Mouse (Mus musculus): ENCODE measurements at regions not wholly inside any gene's neighbourhood (a gene's known extent, or its start where the extent isn't known, plus 50 kb on each side); places are given as distances from the start of the nearest gene placed in this dataset.

GRCm38 (mm10) chr8:35955506-35955905, 189.9 kb downstream of the Gm19410 start:
- Histone ChIP-seq H3K36me3 (ENCODE audit: control insufficient read depth, insufficient read depth, low read length) (no peaks in the 10 kb centered on the region), H3K9ac (ENCODE audit: low read length) (no peak overlapping the region), H3K9me3 (ENCODE audit: control insufficient read depth, low read length) (no peaks in the 10 kb centered on the region), H3K4me2 (replicated peaks; ENCODE audit: low read depth) (no peak overlapping the region), H3K4me3 (ENCODE audit: low read depth, low read length) (no peak overlapping the region), H3K27me3 (ENCODE audit: control insufficient read depth, insufficient read depth, low read length) (no peaks in the 10 kb centered on the region), H3K27ac (replicated peaks) (no peak overlapping the region), H3K4me1 (replicated peaks; ENCODE audit: control insufficient read depth, insufficient read depth) (no peaks in the 10 kb centered on the region)
- DNase-seq (ENCODE audit: low spot score) (no peak), ATAC-seq (ENCODE audit: low FRiP score, low TSS enrichment) (no peak)
- WGBS = 83% methylated on average over 2 of the region's 2 CpGs
- TF ChIP-seq CTCF (IDR thresholded peaks at IDR 0.05; ENCODE audit: low read depth) = no peak
- TF ChIP-seq EP300 (optimal IDR thresholded peaks at IDR 0.05) = no peak

DNA sequence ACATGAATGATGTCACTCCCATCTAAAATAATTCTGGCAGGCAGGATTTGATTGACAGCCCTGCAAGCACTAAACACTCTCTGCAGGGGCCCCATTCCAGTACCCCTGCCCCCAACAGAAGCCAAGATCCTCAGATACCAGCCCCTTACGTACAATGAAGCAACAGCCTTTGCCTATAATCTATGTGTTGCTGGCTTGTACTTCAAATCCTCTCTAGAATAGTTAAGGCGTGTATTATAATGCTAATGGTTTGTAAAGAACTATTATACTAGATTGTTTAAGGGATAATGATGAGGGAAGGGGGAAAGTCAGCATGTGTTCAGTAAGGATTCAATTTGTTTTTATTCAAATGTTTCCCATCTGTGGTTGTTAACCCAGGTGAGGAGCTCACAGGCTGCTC, 190.7 kb downstream of the Gm19410 start:
- Histone ChIP-seq H3K27ac (replicated peaks) (no peak overlapping the region), H3K36me3 (ENCODE audit: control insufficient read depth, insufficient read depth, low read length) (no peaks in the 10 kb centered on the region), H3K4me3 (ENCODE audit: low read depth, low read length) (no peak overlapping the region), H3K9ac (ENCODE audit: low read length) (no peak overlapping the region), H3K4me2 (replicated peaks; ENCODE audit: low read depth) (no peak overlapping the region), H3K27me3 (ENCODE audit: control insufficient read depth, insufficient read depth, low read length) (no peaks in the 10 kb centered on the region), H3K4me1 (replicated peaks; ENCODE audit: control insufficient read depth, insufficient read depth) (no peaks in the 10 kb centered on the region), H3K9me3 (ENCODE audit: control insufficient read depth, low read length) (no peaks in the 10 kb centered on the region)
- WGBS = 57% methylated on average over 2 of the region's 2 CpGs
- no peak for ATAC-seq (ENCODE audit: low FRiP score, low TSS enrichment)
- no peak for DNase-seq (ENCODE audit: low spot score)
- no peak for TF ChIP-seq CTCF (IDR thresholded peaks at IDR 0.05; ENCODE audit: low read depth)
- no peak for TF ChIP-seq EP300 (optimal IDR thresholded peaks at IDR 0.05)

- H3K27me3 ChIP-seq (ENCODE audit: control insufficient read depth, insufficient read depth, low read length) = no peaks in the 10 kb centered on the region
- H3K4me1 ChIP-seq (replicated peaks; ENCODE audit: control insufficient read depth, insufficient read depth) = no peaks in the 10 kb centered on the region
- H3K36me3 ChIP-seq (ENCODE audit: control insufficient read depth, insufficient read depth, low read length) = no peaks in the 10 kb centered on the region
- H3K9me3 ChIP-seq (ENCODE audit: control insufficient read depth, low read length) = no peaks in the 10 kb centered on the region
- 57% methylated on average over 4 of the region's 4 CpGs for WGBS
- no peak overlapping the region for H3K9ac ChIP-seq (ENCODE audit: low read length)
- ATAC-seq (ENCODE audit: low FRiP score, low TSS enrichment) = no peak
- no peak overlapping the region for H3K27ac ChIP-seq (replicated peaks)
- H3K4me2 ChIP-seq (replicated peaks; ENCODE audit: low read depth) = no peak overlapping the region
- TF ChIP-seq CTCF (IDR thresholded peaks at IDR 0.05; ENCODE audit: low read depth) = no peak
- TF ChIP-seq EP300 (optimal IDR thresholded peaks at IDR 0.05) = no peak
- no peak overlapping the region for H3K4me3 ChIP-seq (ENCODE audit: low read depth, low read length)
- DNase-seq (ENCODE audit: low spot score) = no peak
Measured at GRCm38 (mm10) chr8:35959201-35959600, 193.6 kb downstream of the Gm19410 start.

GRCm38 (mm10) chr8:35960867-35961614, 195.5 kb downstream of the Gm19410 start:
- no peak for ATAC-seq (ENCODE audit: low FRiP score, low TSS enrichment)
- H3K27me3 ChIP-seq (ENCODE audit: control insufficient read depth, insufficient read depth, low read length) = no peaks in the 10 kb centered on the region
- H3K9me3 ChIP-seq (ENCODE audit: control insufficient read depth, low read length) = no peaks in the 10 kb centered on the region
- no peaks in the 10 kb centered on the region for H3K36me3 ChIP-seq (ENCODE audit: control insufficient read depth, insufficient read depth, low read length)
- no peak for DNase-seq (ENCODE audit: low spot score)
- H3K27ac ChIP-seq (replicated peaks) = no peak overlapping the region
- no peak overlapping the region for H3K9ac ChIP-seq (ENCODE audit: low read length)
- TF ChIP-seq CTCF (IDR thresholded peaks at IDR 0.05; ENCODE audit: low read depth) (no peak), EP300 (optimal IDR thresholded peaks at IDR 0.05) (no peak)
- H3K4me2 ChIP-seq (replicated peaks; ENCODE audit: low read depth) = no peak overlapping the region
- WGBS = 66% methylated on average over 9 of the region's 9 CpGs
- H3K4me1 ChIP-seq (replicated peaks; ENCODE audit: control insufficient read depth, insufficient read depth) = no peaks in the 10 kb centered on the region
- no peak overlapping the region for H3K4me3 ChIP-seq (ENCODE audit: low read depth, low read length)

- H3K4me2 ChIP-seq (replicated peaks; ENCODE audit: low read depth) = no peak overlapping the region
- H3K27me3 ChIP-seq (ENCODE audit: control insufficient read depth, insufficient read depth, low read length) = no peaks in the 10 kb centered on the region
- WGBS = 73% methylated on average over 20 of the region's 20 CpGs
- H3K9ac ChIP-seq (ENCODE audit: low read length) = no peak overlapping the region
- no peaks in the 10 kb centered on the region for H3K9me3 ChIP-seq (ENCODE audit: control insufficient read depth, low read length)
- no peaks in the 10 kb centered on the region for H3K4me1 ChIP-seq (replicated peaks; ENCODE audit: control insufficient read depth, insufficient read depth)
- no peak overlapping the region for H3K4me3 ChIP-seq (ENCODE audit: low read depth, low read length)
- no peak for ATAC-seq (ENCODE audit: low FRiP score, low TSS enrichment)
- no peak overlapping the region for H3K27ac ChIP-seq (replicated peaks)
- no peak for DNase-seq (ENCODE audit: low spot score)
- TF ChIP-seq CTCF (IDR thresholded peaks at IDR 0.05; ENCODE audit: low read depth) (no peak), EP300 (optimal IDR thresholded peaks at IDR 0.05) (no peak)
- H3K36me3 ChIP-seq (ENCODE audit: control insufficient read depth, insufficient read depth, low read length) = no peaks in the 10 kb centered on the region
Measured at GRCm38 (mm10) chr8:35961615-35962220, 196.1 kb downstream of the Gm19410 start.

- H3K4me1 ChIP-seq (replicated peaks; ENCODE audit: control insufficient read depth, insufficient read depth) = no peaks in the 10 kb centered on the region
- DNase-seq (ENCODE audit: low spot score) = no peak
- no peaks in the 10 kb centered on the region for H3K36me3 ChIP-seq (ENCODE audit: control insufficient read depth, insufficient read depth, low read length)
- no peak overlapping the region for H3K27ac ChIP-seq (replicated peaks)
- ATAC-seq (ENCODE audit: low FRiP score, low TSS enrichment) = no peak
- no peaks in the 10 kb centered on the region for H3K9me3 ChIP-seq (ENCODE audit: control insufficient read depth, low read length)
- H3K4me3 ChIP-seq (ENCODE audit: low read depth, low read length) = no peak overlapping the region
- no peak overlapping the region for H3K4me2 ChIP-seq (replicated peaks; ENCODE audit: low read depth)
- H3K27me3 ChIP-seq (ENCODE audit: control insufficient read depth, insufficient read depth, low read length) = no peaks in the 10 kb centered on the region
- WGBS = 47% methylated on average over 1 of the region's 1 CpGs
- no peak overlapping the region for H3K9ac ChIP-seq (ENCODE audit: low read length)
- TF ChIP-seq CTCF (IDR thresholded peaks at IDR 0.05; ENCODE audit: low read depth) = no peak
Measured at GRCm38 (mm10) chr8:35964932-35965331, 199.3 kb downstream of the Gm19410 start.

Measured in stomach, postnatal 0 days (tissue).